Mouse (Mus musculus) lung, embryonic 16.5 days (tissue): ENCODE results near the gene Mief1. TPM values are rescaled to one million over a fixed set of nuclear protein-coding genes. Genes with fewer than 3 reads are reported as not detected.

ENCODE experiments used
- ATAC-seq: fragments of 200-750 bp; cut with Nextera tagmentation; 2 replicates; pipeline ENCODE4 v1.8.0; 2017; ENCODE audit warnings: low read depth, mild to moderate bottlenecking, moderate library complexity
- H3K27ac ChIP-seq: fragments of 300-500 bp; sonication (generic); 2 replicates; pipeline ENCODE4 v1.5.1; 2014; ENCODE audit warnings: mild to moderate bottlenecking, control low read depth, low read length
- H3K27me3 ChIP-seq: fragments of 300-500 bp; sonication (generic); 2 replicates; pipeline ENCODE4 v1.6.1; 2014; ENCODE audit warnings: low read depth, low read length, mixed read lengths; ENCODE audit not compliant: control insufficient read depth, insufficient read depth
- H3K36me3 ChIP-seq: fragments of 300-500 bp; sonication (generic); 2 replicates; pipeline ENCODE4 v1.6.1; 2014; ENCODE audit warnings: low read length; ENCODE audit not compliant: control insufficient read depth, insufficient read depth
- H3K4me1 ChIP-seq: fragments of 300-500 bp; sonication (generic); replicated peaks from 2 replicates; pipeline ENCODE4 v1.6.1; 2014; ENCODE audit warnings: low read length, mixed read lengths; ENCODE audit not compliant: control insufficient read depth, insufficient read depth
- H3K4me2 ChIP-seq: fragments of 300-500 bp; sonication (generic); 2 replicates; pipeline ENCODE4 v1.6.1; 2014; ENCODE audit warnings: low read depth, low read length, control low read depth
- H3K4me3 ChIP-seq: fragments of 300-500 bp; sonication (generic); 2 replicates; pipeline ENCODE4 v1.5.1; 2014; ENCODE audit warnings: mild to moderate bottlenecking, low read length, control low read depth
- H3K9ac ChIP-seq: fragments of 300-500 bp; sonication (generic); 2 replicates; pipeline ENCODE4 v1.6.1; 2014; ENCODE audit warnings: low read length, control low read depth
- H3K9me3 ChIP-seq: fragments of 300-500 bp; sonication (generic); 2 replicates; pipeline ENCODE4 v1.6.1; 2016; ENCODE audit warnings: low read length; ENCODE audit not compliant: control insufficient read depth
- WGBS: fragments of 180-500 bp; shearing (Covaris S2); extraction: QIAGEN DNeasy Blood & Tissue Kit; methylation state at CpG from one replicate; pipeline ENCODE4 v1.1.7; 2014; 5-methylcytosine and 5-hydroxymethylcytosine counted together
- polyA plus RNA-seq: library from polyadenylated mRNA; unstranded; fragments of >200 nt; fragmentation: Nextera tagmentation; extraction: Ambion mirVana; gene quantifications from 2 replicates; pipeline ENCODE4 v1.2.1, GENCODE M21; 2015

Gene Mief1
- polyA plus RNA-seq, 1 experiment from 2014 or later: 28.4 TPM

DNA sequence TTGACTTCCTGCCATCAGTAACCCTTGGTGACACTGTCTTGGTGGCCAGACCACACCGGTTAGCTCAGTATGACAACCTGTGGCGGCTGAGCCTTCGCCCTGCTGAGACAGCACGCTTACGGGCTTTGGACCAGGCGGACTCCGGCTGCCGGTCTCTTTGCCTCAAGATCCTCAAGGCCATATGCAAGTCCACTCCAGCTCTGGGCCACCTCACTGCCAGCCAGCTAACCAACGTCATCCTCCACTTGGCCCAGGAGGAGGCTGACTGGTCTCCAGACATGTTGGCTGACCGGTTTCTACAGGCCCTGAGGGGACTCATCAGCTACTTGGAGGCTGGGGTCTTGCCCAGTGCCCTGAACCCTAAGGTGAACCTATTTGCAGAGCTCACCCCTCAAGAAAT is 15.9 kb downstream of the Mief1 start:
- H3K27ac ChIP-seq: no peak overlapping the region
- no peak for ATAC-seq
- H3K4me3 ChIP-seq: no peak overlapping the region
- H3K4me1 ChIP-seq: peaks cover 9% of the 10 kb centered on the region
- H3K4me2 ChIP-seq: no peak overlapping the region
- no peak overlapping the region for H3K9ac ChIP-seq
- peaks cover 42% of the 10 kb centered on the region for H3K36me3 ChIP-seq
- 91% methylated on average over 10 of the region's 10 CpGs for WGBS
- no peaks in the 10 kb centered on the region for H3K9me3 ChIP-seq
- H3K27me3 ChIP-seq: no peaks in the 10 kb centered on the region

GRCm38 (mm10) chr15:80250586-80250985 is 16.8 kb downstream of the Mief1 start:
- H3K9ac ChIP-seq: no peak overlapping the region
- no peak overlapping the region for H3K4me2 ChIP-seq
- H3K4me3 ChIP-seq: no peak overlapping the region
- ATAC-seq: no peak
- no peak overlapping the region for H3K27ac ChIP-seq
- H3K9me3 ChIP-seq: no peaks in the 10 kb centered on the region
- no peaks in the 10 kb centered on the region for H3K27me3 ChIP-seq
- WGBS: 66% methylated on average over 6 of the region's 6 CpGs
- H3K4me1 ChIP-seq: peaks cover 9% of the 10 kb centered on the region
- peaks cover 41% of the 10 kb centered on the region for H3K36me3 ChIP-seq

DNA sequence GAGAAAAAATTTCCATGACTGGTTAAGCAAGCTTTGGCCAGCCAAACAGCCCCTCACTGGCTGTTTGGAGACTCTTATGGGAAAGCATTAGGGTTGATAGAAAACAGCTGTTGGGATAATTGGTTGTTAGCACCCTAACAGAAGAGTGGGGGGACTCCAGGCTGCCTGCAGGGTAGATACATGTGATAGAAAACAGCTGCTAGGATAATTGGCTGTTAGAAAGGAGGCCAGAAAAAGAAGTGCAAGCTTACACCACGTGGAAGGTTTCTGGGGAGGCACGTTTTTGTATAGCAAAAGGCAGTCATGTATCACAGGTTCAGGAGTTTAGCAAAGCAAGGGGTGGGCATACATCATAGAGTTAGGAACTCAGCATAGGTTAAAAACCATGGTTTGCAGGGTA is 19.7 kb downstream of the Mief1 start:
- H3K9ac ChIP-seq: no peak overlapping the region
- H3K4me3 ChIP-seq: no peak overlapping the region
- H3K27ac ChIP-seq: peak overlapping the region; percentile 98
- peaks cover 25% of the 10 kb centered on the region for H3K4me1 ChIP-seq
- ATAC-seq: no peak
- WGBS: 30% methylated on average over 2 of the region's 2 CpGs
- H3K27me3 ChIP-seq: no peaks in the 10 kb centered on the region
- H3K9me3 ChIP-seq: no peaks in the 10 kb centered on the region
- H3K36me3 ChIP-seq: peaks cover 44% of the 10 kb centered on the region
- H3K4me2 ChIP-seq: no peak overlapping the region

- H3K4me2 ChIP-seq: peak overlapping the region; percentile 95
- peak overlapping the region; percentile 98 for H3K27ac ChIP-seq
- peaks cover 38% of the 10 kb centered on the region for H3K36me3 ChIP-seq
- H3K9ac ChIP-seq: peak overlapping the region; percentile 100
- WGBS: 34% methylated on average over 6 of the region's 6 CpGs
- ATAC-seq: no peak
- H3K9me3 ChIP-seq: no peaks in the 10 kb centered on the region
- no peaks in the 10 kb centered on the region for H3K27me3 ChIP-seq
- peak overlapping the region; percentile 99 for H3K4me3 ChIP-seq
- peaks cover 25% of the 10 kb centered on the region for H3K4me1 ChIP-seq
These were observed 20.4 kb downstream of the Mief1 start for GRCm38 (mm10) chr15:80254207-80254606.

DNA sequence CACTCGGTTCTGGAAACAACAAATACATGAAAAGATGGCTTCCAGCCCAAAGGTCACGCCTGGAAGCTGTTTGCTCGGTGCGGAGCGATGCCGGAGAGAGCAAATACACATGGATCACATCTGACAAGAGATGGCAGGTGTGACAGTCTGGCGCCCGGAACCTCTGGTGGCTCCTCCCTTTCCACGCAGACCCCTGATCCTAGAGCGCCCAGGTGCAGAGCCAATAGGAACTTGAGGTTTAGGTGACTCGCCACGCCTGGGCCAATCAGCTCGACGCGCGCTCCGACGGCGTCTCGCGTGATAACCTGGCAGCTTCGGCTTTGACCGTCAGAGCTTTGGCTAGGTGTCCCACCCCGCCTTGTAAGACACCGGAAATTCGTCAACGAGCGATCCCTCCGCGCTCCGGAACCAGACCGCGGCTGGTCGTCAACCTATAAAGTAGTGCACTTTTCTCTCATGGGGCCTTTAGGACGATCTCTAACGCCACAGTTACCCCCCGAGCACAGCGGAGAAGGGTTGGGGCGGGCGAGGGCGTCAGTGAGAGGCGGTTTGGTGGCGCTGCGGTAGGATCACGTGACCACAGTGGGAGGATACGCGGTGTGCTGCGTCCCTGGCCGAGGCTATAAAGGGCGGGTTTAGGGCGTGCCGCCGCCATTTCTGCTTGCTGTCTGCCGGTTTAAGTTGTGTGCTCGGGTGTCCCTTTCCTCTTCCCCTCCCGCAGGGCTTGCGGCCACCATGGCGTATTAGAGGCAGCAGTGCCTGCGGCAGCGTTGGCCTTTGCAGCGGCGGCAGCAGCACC is 21.2 kb downstream of the Mief1 start, which contains the start of gene Atf4:
TSS of gene Atf4 (plus strand) at position 338 of the 799 bp plus-strand sequence.
- Histone ChIP-seq H3K36me3 (peaks cover 33% of the 10 kb centered on the region), H3K27me3 (no peaks in the 10 kb centered on the region), H3K9ac (peak within 1 kb of the TSS; percentile 100), H3K4me1 (peaks cover 25% of the 10 kb centered on the region), H3K9me3 (no peaks in the 10 kb centered on the region), H3K27ac (peak within 1 kb of the TSS; percentile 98), H3K4me3 (peak within 1 kb of the TSS; percentile 99), H3K4me2 (peak within 1 kb of the TSS; percentile 95)
- peak; percentile 95 for ATAC-seq
- under 1% methylated on average over 62 of the region's 62 CpGs for WGBS

- Histone ChIP-seq H3K27me3 (no peaks in the 10 kb centered on the region), H3K9me3 (no peaks in the 10 kb centered on the region), H3K27ac (peak overlapping the region; percentile 98), H3K4me2 (peak overlapping the region; percentile 95), H3K4me1 (peaks cover 25% of the 10 kb centered on the region), H3K9ac (peak overlapping the region; percentile 100), H3K4me3 (peak overlapping the region; percentile 99), H3K36me3 (peaks cover 31% of the 10 kb centered on the region)
- WGBS: under 1% methylated on average over 51 of the region's 51 CpGs
- ATAC-seq: peak; percentile 70
These were observed 21.9 kb downstream of the Mief1 start for GRCm38 (mm10) chr15:80255646-80256121.

GRCm38 (mm10) chr15:80256242-80256641 is 22.4 kb downstream of the Mief1 start:
- Histone ChIP-seq H3K9me3 (no peaks in the 10 kb centered on the region), H3K4me1 (peaks cover 25% of the 10 kb centered on the region), H3K36me3 (peaks cover 28% of the 10 kb centered on the region), H3K27ac (peak overlapping the region; percentile 98), H3K4me3 (peak overlapping the region; percentile 99), H3K4me2 (peak overlapping the region; percentile 95), H3K9ac (peak overlapping the region; percentile 100), H3K27me3 (no peaks in the 10 kb centered on the region)
- WGBS: 4% methylated on average over 16 of the region's 16 CpGs
- no peak for ATAC-seq

GRCm38 (mm10) chr15:80256656-80257601 is 23.1 kb downstream of the Mief1 start:
- no peak for ATAC-seq
- Histone ChIP-seq H3K27me3 (no peaks in the 10 kb centered on the region), H3K27ac (peak overlapping the region; percentile 98), H3K4me2 (peak overlapping the region; percentile 95), H3K36me3 (peaks cover 26% of the 10 kb centered on the region), H3K4me3 (peak overlapping the region; percentile 99), H3K4me1 (peaks cover 25% of the 10 kb centered on the region), H3K9me3 (no peaks in the 10 kb centered on the region), H3K9ac (peak overlapping the region; percentile 100)
- WGBS: 49% methylated on average over 12 of the region's 12 CpGs
